Mouse (Mus musculus): ENCODE measurements around the gene Grip1.

- no peak for TF ChIP-seq CTCF (IDR thresholded peaks at IDR 0.05; ENCODE audit: low read depth)
- no peak for TF ChIP-seq EP300 (IDR thresholded peaks at IDR 0.05; ENCODE audit: low read depth)
Observed at GRCm38 (mm10) chr10:120100806-120101205, 647.2 kb downstream of the Grip1 start.

Data from liver, postnatal 0 days (tissue).